Mouse (Mus musculus) bone marrow, adult 2 months (tissue): ENCODE results near the gene Rgs6.

ENCODE experiments used
- CTCF ChIP-seq: fragments of 200-500 bp; IDR thresholded peaks from 2 replicates; pipeline ENCODE4 v1.5.1; 2011; ENCODE audit warnings: low read length, control low read depth; ENCODE audit not compliant: control insufficient read depth, insufficient read depth
- POLR2A ChIP-seq: fragments of 200-500 bp; IDR thresholded peaks from 2 replicates; pipeline ENCODE4 v1.6.1; 2011; ENCODE audit warnings: low read depth, mild to moderate bottlenecking, control low read depth, low read length, borderline replicate concordance; ENCODE audit not compliant: control insufficient read depth

- TF ChIP-seq POLR2A, result no peak
- TF ChIP-seq CTCF, result no peak
These were observed 555.0 kb downstream of the Rgs6 start for GRCm38 (mm10) chr12:83143071-83143470.
